Mouse (Mus musculus): ENCODE data around the gene Slc9a8.
"Not testable (repeated sequence)": the region's sequence is repeated elsewhere in the genome, so short reads cannot be mapped to it uniquely, and the experiment has no call there.

Slc9a8 gene

GRCm38 (mm10) chr2:167421330-167422149 is at the start of gene Slc9a8:
TSS of gene Slc9a8 (plus strand) at chr2:167421712.
- DNase-seq (ENCODE audit: low spot score in 2 of 2): peak; percentile 90 to 94

GRCm38 (mm10) chr2:167373266-167373665 is 48.2 kb upstream of the Slc9a8 start:
- DNase-seq (ENCODE audit: low spot score in 2 of 2): no peak

GRCm38 (mm10) chr2:167374191-167374805 is 47.2 kb upstream of the Slc9a8 start:
- DNase-seq (ENCODE audit: low spot score in 2 of 2): no peak

DNA sequence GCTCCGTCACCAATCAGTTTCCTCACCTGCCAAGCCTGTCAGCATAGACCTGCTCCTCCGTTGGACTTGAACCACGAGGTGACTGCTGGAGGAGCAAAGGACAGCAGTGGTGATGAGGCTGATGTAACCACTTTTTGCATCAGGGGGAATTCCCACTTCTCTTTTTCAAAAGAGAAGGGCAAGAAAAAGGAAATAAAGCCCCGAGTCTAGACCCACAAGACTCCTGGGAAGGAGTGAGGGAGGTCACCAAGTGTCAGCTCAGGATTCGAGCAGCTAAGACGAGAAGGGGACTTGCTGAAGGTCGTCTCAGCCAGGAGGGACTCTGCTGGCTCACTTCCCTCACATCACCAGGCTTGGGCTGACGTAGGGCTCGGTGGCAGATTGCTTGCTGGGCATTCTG is 46.4 kb upstream of the Slc9a8 start:
- no peak for DNase-seq (ENCODE audit: low spot score in 2 of 2)

DNA sequence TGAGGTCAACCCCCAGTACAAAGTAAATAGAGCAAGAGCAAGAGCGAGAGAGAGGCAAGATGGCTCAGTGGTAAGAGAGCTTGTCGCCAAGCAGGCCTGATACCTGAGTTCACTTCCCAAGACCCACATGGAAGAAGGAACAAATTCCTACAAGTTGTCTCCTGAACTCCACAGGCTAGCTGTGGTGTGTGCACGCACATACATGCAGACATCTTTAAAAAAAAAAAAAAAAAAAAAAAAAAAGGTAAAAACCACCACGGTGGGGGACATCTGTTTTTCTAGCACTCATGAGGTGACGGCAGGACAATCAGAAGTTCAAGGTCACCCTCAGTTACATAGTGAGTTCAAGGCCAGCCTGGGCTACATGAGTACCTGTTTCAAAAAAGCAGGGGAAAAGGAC is 45.8 kb upstream of the Slc9a8 start:
- DNase-seq (ENCODE audit: low spot score in 2 of 2): no peak

GRCm38 (mm10) chr2:167376160-167376564 is 45.4 kb upstream of the Slc9a8 start:
- no peak for DNase-seq (ENCODE audit: low spot score in 2 of 2)

- DNase-seq (ENCODE audit: low spot score in 2 of 2): no peak
Observed at GRCm38 (mm10) chr2:167377697-167378096, 43.8 kb upstream of the Slc9a8 start.

- DNase-seq (ENCODE audit: low spot score in 2 of 2): no peak
Observed at GRCm38 (mm10) chr2:167378972-167379371, 42.5 kb upstream of the Slc9a8 start.

GRCm38 (mm10) chr2:167380615-167381285 is 40.8 kb upstream of the Slc9a8 start:
- no peak for DNase-seq (ENCODE audit: low spot score in 2 of 2)

DNA sequence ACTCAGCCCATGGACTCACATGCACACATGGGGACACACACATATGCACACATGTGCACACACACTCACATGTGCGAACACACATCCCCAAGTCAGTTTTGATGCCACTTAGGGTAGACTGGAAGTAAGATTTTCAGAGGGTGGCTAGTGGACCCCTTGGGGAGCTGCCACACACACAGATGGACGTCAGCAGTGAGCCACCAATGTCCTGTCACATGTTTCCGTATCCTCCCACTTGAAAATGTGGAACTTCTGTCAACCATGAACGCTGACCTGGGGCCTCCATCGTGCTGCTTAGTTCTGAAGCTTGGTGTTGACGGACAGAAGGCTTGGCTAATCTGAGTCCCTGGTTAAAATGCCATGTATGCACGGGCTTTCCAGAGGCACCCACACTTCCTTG is 39.9 kb upstream of the Slc9a8 start:
- no peak for DNase-seq (ENCODE audit: low spot score in 2 of 2)

DNA sequence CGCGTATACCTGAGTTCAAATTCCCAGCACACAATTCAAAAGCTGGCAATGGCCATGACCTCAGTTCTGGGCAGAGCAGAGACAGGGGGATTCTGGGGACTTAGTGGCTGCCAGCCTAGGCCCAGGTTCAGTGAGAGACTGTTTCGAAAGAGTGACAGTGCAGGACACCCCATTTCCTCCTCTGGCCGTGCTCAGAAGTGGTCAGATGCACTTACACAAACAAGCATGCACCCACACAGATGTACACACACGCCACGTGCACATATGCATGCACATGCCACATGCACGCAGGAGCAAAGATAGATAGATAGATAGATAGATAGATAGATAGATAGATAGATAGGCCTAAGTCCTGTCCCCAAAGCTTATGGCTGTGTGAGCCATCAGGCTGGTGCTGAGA is 39.1 kb upstream of the Slc9a8 start:
- DNase-seq (ENCODE audit: low spot score in 2 of 2): no peak

DNA sequence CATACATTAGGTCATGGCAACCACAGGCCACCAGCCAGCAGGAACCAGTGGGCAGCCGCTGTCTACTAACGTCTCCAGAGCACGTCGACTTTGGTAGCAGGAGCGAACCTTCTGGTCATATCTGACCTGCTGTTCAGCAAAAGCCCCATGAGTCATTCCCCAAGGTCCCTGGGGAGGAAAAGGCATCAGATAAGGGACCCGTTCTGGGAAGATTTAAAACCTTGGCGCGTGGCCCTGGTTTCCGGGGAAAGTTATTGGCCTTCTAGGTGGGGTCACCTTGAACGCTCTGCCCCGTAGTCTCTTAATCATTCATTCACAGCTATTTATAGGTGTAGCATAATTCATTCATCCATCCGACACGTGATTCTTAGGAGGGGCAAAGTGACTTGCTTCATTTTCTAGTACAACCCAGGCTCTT is 37.8 kb upstream of the Slc9a8 start:
- peak; percentile 60 to 70 for DNase-seq (ENCODE audit: low spot score in 2 of 2)

DNA sequence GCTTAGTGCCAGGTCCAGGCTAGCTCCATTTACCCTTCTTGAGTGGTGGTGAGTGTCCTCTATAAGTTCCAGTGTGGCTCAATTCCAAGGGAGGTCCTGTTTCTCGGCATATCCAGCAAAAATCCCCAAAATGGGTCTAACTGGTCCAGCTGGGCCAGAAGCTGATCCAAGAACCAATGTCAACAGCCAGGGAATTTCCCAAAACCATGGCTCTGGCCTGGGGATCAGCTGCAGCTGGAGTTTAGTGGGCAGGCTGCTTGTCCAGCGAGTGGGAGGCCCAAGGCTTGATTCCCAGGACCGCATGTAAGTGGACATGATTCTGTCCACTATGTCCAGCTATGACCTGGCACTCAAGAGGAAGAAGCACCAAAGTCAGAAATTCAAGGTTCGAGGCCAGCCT is 35.1 kb upstream of the Slc9a8 start:
- no peak for DNase-seq (ENCODE audit: low spot score in 2 of 2)

DNA sequence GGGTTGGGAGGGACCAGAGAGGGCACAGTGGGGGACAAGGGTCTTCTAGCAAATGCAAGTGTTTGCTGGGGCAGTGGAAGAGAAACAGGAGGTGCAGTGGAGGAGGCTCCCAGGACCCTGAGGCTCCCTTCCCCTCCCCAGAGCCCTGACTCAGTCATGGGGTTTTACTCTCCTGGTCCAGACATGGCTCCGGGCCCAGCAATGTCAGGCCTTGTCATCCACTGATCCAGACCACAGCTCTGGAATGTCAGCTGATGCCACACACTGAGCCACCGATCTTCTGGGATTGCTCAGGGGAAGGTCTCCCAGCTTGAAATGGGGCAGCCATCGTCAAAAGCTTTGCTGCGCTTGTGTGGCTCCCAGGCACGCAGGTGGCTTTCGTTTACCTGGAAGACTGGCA is 34.5 kb upstream of the Slc9a8 start:
- DNase-seq (ENCODE audit: low spot score in 2 of 2): no peak

GRCm38 (mm10) chr2:167394426-167394825 is 27.1 kb upstream of the Slc9a8 start:
- DNase-seq (ENCODE audit: low spot score in 2 of 2): no peak

- DNase-seq (ENCODE audit: low spot score in 2 of 2): not testable (repeated sequence)
Observed at GRCm38 (mm10) chr2:167396420-167396819, 25.1 kb upstream of the Slc9a8 start.

DNA sequence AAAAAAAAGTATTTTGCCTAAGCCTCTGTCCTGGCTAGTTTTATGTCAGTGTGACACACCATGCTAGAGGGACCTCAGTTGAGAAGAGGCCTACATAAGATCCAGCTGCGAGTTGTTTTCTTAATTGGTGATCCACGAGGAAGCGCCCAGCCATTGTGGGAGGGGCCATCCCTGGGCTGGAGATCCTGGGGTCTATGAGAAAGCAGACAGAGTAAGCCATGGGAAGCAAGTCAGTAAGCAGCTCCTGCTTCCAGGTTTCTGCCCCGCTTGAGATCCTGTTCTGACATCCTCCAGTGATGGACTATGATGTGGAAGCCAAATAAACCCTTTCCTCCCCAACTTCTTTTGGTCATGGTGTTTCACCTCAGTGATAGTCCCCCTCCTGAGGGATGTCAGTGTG is 22.5 kb upstream of the Slc9a8 start:
- no peak for DNase-seq (ENCODE audit: low spot score in 2 of 2)

DNA sequence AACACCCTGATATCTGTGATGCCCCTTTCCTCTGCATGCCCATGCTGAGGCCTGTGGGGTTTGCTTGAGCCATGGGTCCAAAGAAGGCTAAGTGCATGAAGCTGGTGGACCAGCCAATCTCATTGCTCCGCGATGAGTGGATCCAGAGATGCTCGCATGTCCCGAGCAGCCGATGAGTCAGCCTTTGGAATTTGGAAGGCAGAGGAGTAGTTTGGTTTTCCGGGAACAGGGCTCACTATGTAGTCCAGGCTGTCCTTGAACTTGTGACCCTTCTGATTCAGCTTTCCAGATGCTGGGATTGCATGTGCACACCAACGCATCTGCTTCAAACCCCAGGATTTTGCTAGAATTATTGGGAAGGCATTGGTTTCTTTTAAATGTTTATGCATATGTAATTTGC is 21.9 kb upstream of the Slc9a8 start:
- DNase-seq (ENCODE audit: low spot score in 2 of 2): no peak

DNA sequence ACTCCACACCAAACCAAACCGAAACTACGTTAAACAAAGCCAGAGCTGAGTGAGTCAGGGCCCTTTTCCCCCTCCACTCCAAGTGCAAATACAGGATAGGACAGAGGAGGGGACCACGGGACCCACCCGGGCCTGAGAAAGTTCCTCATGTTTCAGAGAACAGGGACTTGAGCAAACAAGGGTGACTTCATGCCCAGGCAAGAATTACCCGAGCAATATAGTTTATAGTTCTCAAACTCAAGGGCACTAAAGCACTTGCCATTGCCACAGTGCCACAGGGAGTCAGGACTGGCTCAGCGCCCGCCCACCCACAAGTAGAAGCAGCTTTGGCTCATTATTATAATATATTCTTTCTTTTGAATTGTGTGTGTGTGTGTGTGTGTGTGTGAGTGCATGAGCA is 18.4 kb upstream of the Slc9a8 start:
- peak in 1 of 2 experiments; percentile 54 for DNase-seq (ENCODE audit: low spot score in 2 of 2)

- no peak for DNase-seq (ENCODE audit: low spot score in 2 of 2)
Observed at GRCm38 (mm10) chr2:167405101-167405880, 16.2 kb upstream of the Slc9a8 start.

GRCm38 (mm10) chr2:167407296-167407929 is 14.1 kb upstream of the Slc9a8 start:
- no peak for DNase-seq (ENCODE audit: low spot score in 2 of 2)

Data from urinary bladder, adult 18-20 months (tissue).